Mouse (Mus musculus): ENCODE measurements around the gene Kif21a.

Kif21a gene

GRCm38 (mm10) chr15:91049496-91050441 lies at the start of gene Kif21a:
Gene Kif21a, minus strand, starts transcription at chr15:91049948.
- DNase-seq (ENCODE audit: low spot score in 2 of 2), result peak; percentile 56 to 71

DNA sequence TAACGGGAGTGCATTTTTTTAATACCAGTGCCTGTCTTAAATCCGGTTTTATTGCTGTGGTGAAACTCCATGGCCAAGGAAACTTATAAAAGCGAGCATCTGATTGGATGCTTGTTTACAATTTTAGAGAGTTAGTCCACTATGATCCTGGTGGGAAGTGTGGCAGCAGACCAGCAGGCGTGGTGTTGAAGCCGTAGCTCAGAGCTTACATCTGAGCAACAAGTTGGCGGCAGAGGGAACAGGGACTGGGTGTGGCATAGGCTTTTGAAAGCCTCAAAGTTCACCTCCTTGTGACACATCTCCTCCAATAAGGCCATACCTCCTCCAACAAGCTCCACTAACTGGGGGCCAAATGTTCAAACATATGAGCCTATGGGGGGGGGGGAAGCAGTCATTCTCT lies 46.9 kb upstream of the Kif21a start:
- DNase-seq (ENCODE audit: low spot score in 2 of 2), result no peak

DNA sequence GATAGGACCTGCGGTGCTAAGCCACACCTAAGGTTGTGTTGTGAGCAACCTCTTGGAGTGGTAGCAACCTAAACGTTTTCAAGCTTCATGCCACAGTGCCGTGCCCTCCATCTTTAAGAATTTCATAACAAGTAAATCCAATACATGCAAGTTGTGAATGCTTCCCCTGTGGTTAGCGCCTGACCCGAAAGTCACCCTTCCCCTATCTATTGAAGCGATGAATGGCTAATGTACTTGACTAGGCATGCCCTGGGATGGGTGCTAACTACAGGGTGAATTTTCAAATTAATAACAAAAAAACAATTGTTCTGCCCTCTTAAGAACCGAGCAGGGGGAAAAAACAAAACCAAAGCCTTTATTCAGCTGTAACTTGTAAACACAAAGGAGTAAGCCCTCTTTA lies 39.7 kb upstream of the Kif21a start:
- DNase-seq (ENCODE audit: low spot score in 2 of 2), result no peak

- DNase-seq (ENCODE audit: low spot score in 2 of 2), result no peak
Measured at GRCm38 (mm10) chr15:91088071-91088470, 38.3 kb upstream of the Kif21a start.

DNA sequence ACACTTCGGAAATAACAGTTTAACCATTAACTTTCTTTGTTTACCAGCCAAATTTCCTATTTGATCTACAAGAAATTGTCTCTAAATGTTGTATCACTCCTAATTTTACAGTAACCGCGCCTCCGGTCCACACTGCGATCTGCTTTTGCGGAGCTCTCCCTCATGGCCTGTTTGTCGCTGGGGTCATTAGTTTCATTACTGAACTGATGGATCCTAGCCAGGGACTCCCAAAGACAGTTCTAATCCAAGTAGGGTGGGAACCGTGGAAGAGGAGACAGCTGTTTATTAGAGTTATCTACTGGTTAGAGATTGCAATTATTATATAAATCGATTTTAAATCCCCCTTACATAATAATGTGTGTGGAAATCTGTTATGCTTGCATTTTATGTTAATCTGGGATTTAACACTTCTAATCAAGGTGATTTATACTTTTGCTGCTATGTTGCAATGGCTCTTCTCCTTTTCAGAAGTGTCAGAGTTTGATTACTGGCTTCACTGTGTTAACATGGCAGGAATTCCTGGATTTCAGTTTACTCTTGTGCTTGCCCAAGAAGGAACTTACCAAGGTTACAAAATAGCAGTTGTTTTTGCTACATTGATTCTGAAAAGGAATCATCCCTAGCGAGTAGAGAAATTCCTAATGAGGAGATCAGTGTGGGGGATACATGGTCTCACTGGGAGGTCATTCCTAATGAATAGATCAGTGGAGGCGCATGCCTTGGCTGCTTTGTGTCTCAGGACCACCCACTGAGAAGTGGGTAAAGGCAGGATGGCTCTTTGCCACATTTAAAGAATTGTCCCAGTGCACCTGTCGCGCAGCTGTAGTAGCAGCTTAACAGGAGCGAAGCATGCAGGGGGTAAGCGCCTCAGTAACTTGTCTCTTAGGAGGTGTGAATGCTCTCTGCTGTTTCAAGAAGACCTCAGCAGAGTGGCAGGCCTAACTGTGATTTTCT lies 28.0 kb upstream of the Kif21a start:
- DNase-seq (ENCODE audit: low spot score in 2 of 2), result no peak

DNA sequence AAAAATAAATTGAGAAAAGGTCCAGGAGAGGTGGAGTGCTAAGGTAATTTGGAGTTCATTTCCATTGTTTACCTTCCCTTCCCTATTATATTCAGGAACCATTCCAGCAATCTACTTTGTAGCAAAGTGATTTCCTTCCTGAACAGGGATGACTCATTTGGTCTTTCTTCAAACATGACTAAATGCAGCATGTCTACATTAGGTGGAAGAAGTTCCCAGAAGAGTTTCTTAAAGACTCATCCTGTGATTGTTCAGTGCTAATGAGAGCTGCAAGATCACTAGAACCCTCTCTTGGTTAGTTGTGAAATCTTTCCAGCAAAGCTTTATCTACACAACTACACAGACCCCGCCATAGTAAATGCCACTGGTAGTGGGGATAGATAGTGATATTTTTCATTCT lies 22.7 kb upstream of the Kif21a start:
- no peak for DNase-seq (ENCODE audit: low spot score in 2 of 2)

DNA sequence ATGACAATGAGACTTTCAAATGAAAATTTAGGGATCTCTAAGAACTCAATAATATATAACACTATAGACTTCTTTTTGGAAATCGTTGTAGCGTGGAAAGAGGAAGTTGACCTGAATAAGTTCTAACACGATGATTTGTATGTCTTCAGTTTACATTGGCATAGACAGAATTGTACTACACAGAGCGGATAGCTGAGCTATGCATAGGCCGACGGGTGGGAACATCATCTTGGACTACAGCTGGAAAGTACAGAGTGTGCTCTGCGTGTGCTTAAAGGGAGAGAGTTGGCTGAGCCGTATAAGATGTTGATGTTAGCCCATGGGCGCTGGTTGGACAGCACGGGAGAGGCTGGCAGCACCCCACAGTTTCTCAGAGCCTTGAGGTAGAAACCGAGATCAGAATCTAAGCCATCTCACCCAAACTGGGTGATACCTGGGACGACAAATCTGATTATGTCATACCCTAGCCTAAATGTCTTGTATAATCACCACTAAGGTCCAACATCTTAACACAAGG lies 14.6 kb upstream of the Kif21a start:
- DNase-seq (ENCODE audit: low spot score in 2 of 2), result no peak

GRCm38 (mm10) chr15:91063845-91064244 lies 14.1 kb upstream of the Kif21a start:
- DNase-seq (ENCODE audit: low spot score in 2 of 2), result no peak

- DNase-seq (ENCODE audit: low spot score in 2 of 2), result no peak
Measured at GRCm38 (mm10) chr15:91056866-91057342, 7.2 kb upstream of the Kif21a start.

DNA sequence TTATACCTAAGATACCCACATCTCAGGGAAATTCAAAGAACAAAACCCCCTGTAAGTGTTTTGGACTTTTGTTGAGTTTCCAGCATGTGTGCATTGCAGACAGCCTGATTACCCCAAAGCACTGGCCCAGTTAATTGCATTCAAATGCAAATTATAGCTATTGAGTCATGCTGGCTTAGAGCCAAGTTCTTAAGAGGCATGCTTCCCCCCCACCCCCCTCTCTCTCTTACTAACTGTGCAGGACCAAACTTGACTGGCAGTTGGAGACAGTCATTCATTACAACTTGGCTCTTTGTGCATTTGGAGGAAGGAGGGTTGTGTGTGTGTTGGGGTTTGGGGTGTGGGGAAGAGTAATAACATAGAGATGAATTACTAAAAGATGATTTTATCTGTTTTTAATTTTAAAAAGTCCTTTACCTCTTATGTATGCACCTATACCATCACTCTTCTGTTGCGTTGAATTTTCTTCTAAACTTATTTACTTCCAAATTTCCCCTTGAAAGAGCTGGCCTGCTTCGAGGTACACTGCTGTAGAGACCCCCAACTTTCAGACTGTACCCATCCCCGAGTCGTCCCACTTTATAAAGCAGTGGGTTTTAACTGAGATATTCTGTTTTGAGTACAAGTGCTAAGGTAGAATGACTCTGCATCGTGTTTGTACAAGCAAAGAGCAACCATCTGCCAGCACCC lies 6.6 kb upstream of the Kif21a start:
- no peak for DNase-seq (ENCODE audit: low spot score in 2 of 2)

- DNase-seq (ENCODE audit: low spot score in 2 of 2), result peak; percentile 13 to 34
Measured at GRCm38 (mm10) chr15:91048951-91049495, 725 bp downstream of the Kif21a start.

- DNase-seq (ENCODE audit: low spot score in 2 of 2), result no peak
Measured at GRCm38 (mm10) chr15:91047627-91048026, 2.1 kb downstream of the Kif21a start.

GRCm38 (mm10) chr15:91046506-91046905 lies 3.2 kb downstream of the Kif21a start:
- no peak for DNase-seq (ENCODE audit: low spot score in 2 of 2)

DNA sequence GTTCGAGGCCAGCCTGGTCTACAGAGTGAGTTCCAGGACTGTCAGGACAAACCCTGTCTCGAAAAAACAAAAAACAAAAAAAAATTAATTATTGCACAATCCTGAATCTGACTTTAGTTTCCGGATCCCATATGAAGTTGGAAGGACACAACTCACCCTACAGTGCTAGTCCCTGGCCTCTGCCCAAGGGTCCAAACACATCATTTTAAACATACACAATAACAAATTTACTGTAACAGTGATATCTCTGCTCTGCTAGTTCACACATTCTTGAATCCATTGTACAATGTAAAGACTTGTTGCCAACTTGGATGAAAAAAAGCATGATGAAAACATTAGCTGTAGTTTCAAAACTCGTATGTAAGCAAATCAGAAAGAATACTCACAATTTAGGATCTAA lies 6.5 kb downstream of the Kif21a start:
- no peak for DNase-seq (ENCODE audit: low spot score in 2 of 2)

DNA sequence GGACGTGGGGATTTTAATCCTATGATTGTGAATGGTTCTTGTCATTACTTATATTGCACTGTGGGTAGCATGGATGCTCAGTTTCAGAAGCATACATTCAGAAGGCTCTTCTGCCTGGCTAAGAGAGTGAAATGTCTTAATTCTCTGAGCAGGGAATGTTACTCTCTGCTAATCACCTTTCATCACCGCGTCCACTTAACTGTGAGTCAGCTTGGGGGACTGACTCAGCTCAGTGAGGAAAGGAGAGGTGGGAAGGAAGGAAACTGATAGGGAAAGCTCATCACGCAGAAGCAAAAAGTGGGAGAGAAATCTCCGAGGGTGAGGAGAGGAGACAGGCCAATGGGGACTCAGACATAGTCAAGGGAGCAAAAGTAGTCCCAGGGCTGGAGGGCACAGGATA lies 10.9 kb downstream of the Kif21a start:
- DNase-seq (ENCODE audit: low spot score in 2 of 2), result no peak

DNA sequence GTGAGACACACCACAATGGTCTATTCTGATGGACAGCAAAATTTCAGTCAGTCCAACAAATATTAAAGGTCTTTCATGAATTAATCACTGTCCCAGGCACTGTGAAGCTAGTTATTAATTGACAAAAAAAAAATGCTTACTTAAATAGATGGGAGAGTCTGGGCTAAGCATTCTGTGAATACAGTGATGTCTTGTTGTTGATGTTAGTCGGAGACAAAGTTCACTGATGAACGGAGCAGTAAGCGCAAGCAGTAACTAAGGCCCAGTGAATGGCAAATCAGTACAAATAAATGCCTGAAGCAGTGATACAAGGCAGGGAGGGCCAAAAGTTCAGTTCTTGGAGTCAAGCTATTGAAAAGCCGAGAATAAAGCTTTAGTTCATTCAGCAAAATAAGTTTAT lies 15.7 kb downstream of the Kif21a start:
- DNase-seq (ENCODE audit: low spot score in 2 of 2), result no peak

- no peak for DNase-seq (ENCODE audit: low spot score in 2 of 2)
Measured at GRCm38 (mm10) chr15:91033529-91033928, 16.2 kb downstream of the Kif21a start.

- no peak for DNase-seq (ENCODE audit: low spot score in 2 of 2)
Measured at GRCm38 (mm10) chr15:91028962-91029361, 20.8 kb downstream of the Kif21a start.

DNA sequence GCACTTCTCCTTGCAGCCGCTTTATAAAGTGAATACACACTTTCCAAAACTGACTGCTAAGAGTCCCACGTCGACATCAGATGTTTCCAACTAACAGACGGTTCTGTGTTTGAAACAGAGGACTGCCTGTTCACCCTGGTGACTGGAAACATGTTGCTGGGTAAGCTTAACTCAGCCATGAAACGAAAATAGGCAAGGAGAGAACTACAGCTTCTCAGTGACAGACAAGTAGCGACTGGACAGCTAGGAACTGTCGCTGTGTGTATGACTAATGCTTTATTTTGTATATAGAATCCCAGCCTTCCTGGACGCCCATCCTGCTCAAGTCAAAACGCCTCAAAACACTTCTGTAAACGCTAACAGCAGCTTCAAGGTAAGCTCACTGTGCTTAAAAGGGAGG lies 21.3 kb downstream of the Kif21a start:
- DNase-seq (ENCODE audit: low spot score in 2 of 2), result no peak

- no peak for DNase-seq (ENCODE audit: low spot score in 2 of 2)
Measured at GRCm38 (mm10) chr15:91022276-91022675, 27.5 kb downstream of the Kif21a start.

DNA sequence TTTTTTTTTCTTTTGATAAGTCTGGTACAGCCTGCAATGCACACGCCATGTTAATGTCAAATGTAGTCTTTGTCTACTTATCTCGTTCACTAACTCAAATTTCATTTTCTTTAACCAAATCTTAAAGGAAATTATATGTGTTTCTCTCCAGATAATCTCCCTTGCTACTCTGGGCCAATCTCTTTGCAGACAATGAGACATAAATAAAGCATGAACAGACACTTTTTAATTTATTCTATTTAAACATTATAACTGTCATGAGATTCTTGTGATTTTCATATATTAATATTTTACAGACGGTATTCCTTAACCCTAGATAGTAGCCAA lies 30.9 kb downstream of the Kif21a start:
- DNase-seq (ENCODE audit: low spot score in 2 of 2), result no peak

All from frontal cortex, postnatal 10 days (tissue).